In the genomic region with DNA sequence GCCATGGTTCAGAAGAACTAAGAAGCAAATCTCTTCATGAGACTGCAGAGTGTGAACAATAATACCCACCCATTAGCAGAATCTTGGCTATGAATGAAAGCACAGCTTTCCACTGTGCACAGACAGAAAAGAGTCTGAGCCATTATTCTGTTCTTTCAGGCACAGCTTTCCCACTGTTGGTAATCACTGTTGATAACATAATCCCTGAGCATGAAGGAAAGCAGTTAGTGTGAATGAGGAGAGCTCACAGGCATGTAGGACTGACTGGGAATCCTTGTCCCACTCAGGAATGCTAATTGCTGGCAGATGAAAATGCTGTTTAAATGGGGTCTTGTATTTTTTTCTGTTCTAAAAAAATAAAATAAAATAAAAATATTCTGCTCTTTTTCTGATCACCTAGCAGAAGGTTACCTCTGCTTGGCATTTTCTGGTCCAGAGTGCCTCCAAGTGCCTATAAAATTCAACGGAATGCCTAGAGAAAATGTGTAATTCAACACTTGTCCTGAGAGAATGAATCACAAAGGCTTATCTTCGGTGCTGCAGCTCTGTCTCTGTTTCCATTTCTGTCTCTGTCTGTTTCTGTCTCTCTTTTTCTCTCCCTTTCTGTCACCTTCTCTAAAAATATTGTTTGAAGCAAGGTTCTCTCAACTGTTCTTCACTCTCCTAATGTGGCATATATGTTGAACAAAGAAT, we compare ENCODE assay signal across 9 mouse cellular contexts.
DNase-seq lines count a peak whose midpoint lies in the region; ATAC-seq lines count a peak whose summit lies in the region.
"Had no signal": no experiment of that assay in that cellular context is flagged by ENCODE, and none has a peak within 500 bp of the region (broad histone marks: within the 10 kb centered on the region; RNA-seq: fewer than 3 reads in every experiment).

No protein-coding gene starts in this region.

- no peak for ATAC-seq in heart, embryonic 14.5 days (ENCODE audit: insufficient number of reproducible peaks, insufficient read depth, low FRiP score, low read depth)
- peak; percentile 89 for ATAC-seq in embryonic facial prominence, embryonic 11.5 days (replicated peaks; ENCODE audit: insufficient number of reproducible peaks, low FRiP score, low TSS enrichment, low read depth)
- ATAC-seq in hindbrain, embryonic 14.5 days (ENCODE audit: low FRiP score): peak; percentile 93
- peak; percentile 63; the same call in 1 of the 2 replicates for ATAC-seq in neural tube, embryonic 15.5 days (ENCODE audit: low FRiP score)

- H3K9ac ChIP-seq in heart, embryonic 14.5 days (ENCODE audit: low read length): no peak overlapping the region
- H3K9ac ChIP-seq in embryonic facial prominence, embryonic 11.5 days (replicated peaks; ENCODE audit: low read length): no peak overlapping the region
- peak overlapping the region; percentile 4; the same call in 1 of the 2 replicates for H3K9ac ChIP-seq in hindbrain, embryonic 14.5 days
- H3K9ac ChIP-seq in neural tube, embryonic 15.5 days (replicated peaks): no peak overlapping the region
- H3K9ac ChIP-seq: liver, embryonic 13.5 days had no signal

- H3K27ac ChIP-seq in heart, embryonic 14.5 days (replicated peaks in 1 of 2; ENCODE audit: control insufficient read depth in 1 of 2, insufficient read depth in 1 of 2, low read depth in 2 of 2, low read length in 2 of 2): 0 out of 4 replicates have a peak overlapping the region, but pooled peaks have one; percentile 26 to 44
- H3K27ac ChIP-seq in embryonic facial prominence, embryonic 11.5 days (replicated peaks; ENCODE audit: low read depth, low read length): no peak overlapping the region
- H3K27ac ChIP-seq in hindbrain, embryonic 14.5 days: peak overlapping the region; percentile 65
- H3K27ac ChIP-seq in neural tube, embryonic 15.5 days (replicated peaks): peak overlapping the region; percentile 7
- H3K27ac ChIP-seq: liver, embryonic 13.5 days had no signal

- DNase-seq in heart, postnatal 10 days: no peak
- peak; percentile 49 for DNase-seq in embryonic facial prominence, embryonic 11.5 days (ENCODE audit: low spot score)
- DNase-seq in hindbrain, embryonic 14.5 days (ENCODE audit: low spot score): peak; percentile 44
- DNase-seq in liver: no peak
- no peak for DNase-seq in kidney, postnatal 36 days
- no peak for DNase-seq in urinary bladder, postnatal 36 days (ENCODE audit: low spot score in 2 of 2)
- DNase-seq: liver, embryonic 13.5 days had no signal

- H3K9me3 ChIP-seq in heart, embryonic 14.5 days (ENCODE audit: control insufficient read depth, low read length): no peaks in the 10 kb centered on the region
- no peaks in the 10 kb centered on the region for H3K9me3 ChIP-seq in embryonic facial prominence, embryonic 11.5 days (replicated peaks; ENCODE audit: control insufficient read depth, low read length)
- H3K9me3 ChIP-seq in hindbrain, embryonic 14.5 days (ENCODE audit: control insufficient read depth, low read length): no peaks in the 10 kb centered on the region
- no peaks in the 10 kb centered on the region for H3K9me3 ChIP-seq in neural tube, embryonic 15.5 days (replicated peaks)
- H3K9me3 ChIP-seq: liver, embryonic 13.5 days had no signal

- H3K4me2 ChIP-seq in heart, embryonic 14.5 days (ENCODE audit: low read length): peak overlapping the region; percentile 21; the same call in 1 of the 2 replicates
- no peak overlapping the region for H3K4me2 ChIP-seq in embryonic facial prominence, embryonic 11.5 days (ENCODE audit: low read depth, low read length)
- H3K4me2 ChIP-seq in hindbrain, embryonic 14.5 days (replicated peaks): peak overlapping the region; percentile 18; the same call in 1 of the 2 replicates
- 0 out of 2 replicates have a peak overlapping the region, but pooled peaks have one; percentile 1 for H3K4me2 ChIP-seq in neural tube, embryonic 15.5 days
- H3K4me2 ChIP-seq: liver, embryonic 13.5 days had no signal

- 2% methylated on average over 2 of the region's 2 CpGs for WGBS in heart, embryonic 14.5 days
- WGBS in embryonic facial prominence, embryonic 11.5 days: 4% methylated on average over 2 of the region's 2 CpGs
- 6% methylated on average over 2 of the region's 2 CpGs for WGBS in hindbrain, embryonic 14.5 days
- WGBS in neural tube, embryonic 15.5 days: 6% methylated on average over 2 of the region's 2 CpGs

- no peak overlapping the region for H3K4me3 ChIP-seq in heart, embryonic 14.5 days (ENCODE audit: control insufficient read depth in 1 of 2, insufficient read depth in 1 of 2, low read depth in 1 of 2, low read length in 2 of 2)
- no peak overlapping the region for H3K4me3 ChIP-seq in embryonic facial prominence, embryonic 11.5 days (ENCODE audit: low read depth, low read length)
- no peak overlapping the region for H3K4me3 ChIP-seq in hindbrain, embryonic 14.5 days (replicated peaks; ENCODE audit: low read length)
- H3K4me3 ChIP-seq in neural tube, embryonic 15.5 days (replicated peaks): no peak overlapping the region
- H3K4me3 ChIP-seq: liver, embryonic 13.5 days had no signal

- no peaks in the 10 kb centered on the region for H3K4me1 ChIP-seq in heart, embryonic 14.5 days (ENCODE audit: control insufficient read depth in 2 of 2, insufficient read depth in 2 of 2, low read length in 2 of 2)
- H3K4me1 ChIP-seq in embryonic facial prominence, embryonic 11.5 days (ENCODE audit: control insufficient read depth, insufficient read depth, low read length): no peaks in the 10 kb centered on the region
- peaks cover 6% of the 10 kb centered on the region; the same call in 1 of the 2 replicates for H3K4me1 ChIP-seq in hindbrain, embryonic 14.5 days (replicated peaks; ENCODE audit: control insufficient read depth, insufficient read depth, low read length)
- H3K4me1 ChIP-seq in neural tube, embryonic 15.5 days: 0 out of 2 replicates have a peak, but pooled peaks cover 3% of the 10 kb centered on the region
- H3K4me1 ChIP-seq: liver, embryonic 13.5 days had no signal

- intact Hi-C loops in heart, postnatal 10 days (cut with DNase I): no loop called here

- no peaks in the 10 kb centered on the region for H3K27me3 ChIP-seq in heart, embryonic 14.5 days (ENCODE audit: control insufficient read depth, insufficient read depth, low read length)
- no peaks in the 10 kb centered on the region for H3K27me3 ChIP-seq in embryonic facial prominence, embryonic 11.5 days (ENCODE audit: control insufficient read depth, insufficient read depth, low read length)
- no peaks in the 10 kb centered on the region for H3K27me3 ChIP-seq in hindbrain, embryonic 14.5 days (ENCODE audit: control insufficient read depth, insufficient read depth, low read length)
- no peaks in the 10 kb centered on the region for H3K27me3 ChIP-seq in neural tube, embryonic 15.5 days (replicated peaks)
- H3K27me3 ChIP-seq: liver, embryonic 13.5 days had no signal

- no peaks in the 10 kb centered on the region for H3K36me3 ChIP-seq in heart, embryonic 14.5 days (ENCODE audit: control insufficient read depth, insufficient read depth, low read length)
- H3K36me3 ChIP-seq in embryonic facial prominence, embryonic 11.5 days (replicated peaks; ENCODE audit: control insufficient read depth, insufficient read depth, low read depth, low read length): no peaks in the 10 kb centered on the region
- H3K36me3 ChIP-seq in hindbrain, embryonic 14.5 days (replicated peaks; ENCODE audit: control insufficient read depth, insufficient read depth): no peaks in the 10 kb centered on the region
- no peaks in the 10 kb centered on the region for H3K36me3 ChIP-seq in neural tube, embryonic 15.5 days
- H3K36me3 ChIP-seq: liver, embryonic 13.5 days had no signal

Comparison
In these comparisons a context has a peak if more than half of its experiments do, and no peak if none do; other contexts are left out.
1. DNase-seq: peak in embryonic facial prominence, embryonic 11.5 days (single experiment) and hindbrain, embryonic 14.5 days (single experiment); none in heart, postnatal 10 days (0 of 2), liver (single experiment), kidney, postnatal 36 days (0 of 2) and urinary bladder, postnatal 36 days (0 of 2).